Mouse (Mus musculus): ENCODE results near the gene Dlgap4.

The Dlgap4 gene

DNA sequence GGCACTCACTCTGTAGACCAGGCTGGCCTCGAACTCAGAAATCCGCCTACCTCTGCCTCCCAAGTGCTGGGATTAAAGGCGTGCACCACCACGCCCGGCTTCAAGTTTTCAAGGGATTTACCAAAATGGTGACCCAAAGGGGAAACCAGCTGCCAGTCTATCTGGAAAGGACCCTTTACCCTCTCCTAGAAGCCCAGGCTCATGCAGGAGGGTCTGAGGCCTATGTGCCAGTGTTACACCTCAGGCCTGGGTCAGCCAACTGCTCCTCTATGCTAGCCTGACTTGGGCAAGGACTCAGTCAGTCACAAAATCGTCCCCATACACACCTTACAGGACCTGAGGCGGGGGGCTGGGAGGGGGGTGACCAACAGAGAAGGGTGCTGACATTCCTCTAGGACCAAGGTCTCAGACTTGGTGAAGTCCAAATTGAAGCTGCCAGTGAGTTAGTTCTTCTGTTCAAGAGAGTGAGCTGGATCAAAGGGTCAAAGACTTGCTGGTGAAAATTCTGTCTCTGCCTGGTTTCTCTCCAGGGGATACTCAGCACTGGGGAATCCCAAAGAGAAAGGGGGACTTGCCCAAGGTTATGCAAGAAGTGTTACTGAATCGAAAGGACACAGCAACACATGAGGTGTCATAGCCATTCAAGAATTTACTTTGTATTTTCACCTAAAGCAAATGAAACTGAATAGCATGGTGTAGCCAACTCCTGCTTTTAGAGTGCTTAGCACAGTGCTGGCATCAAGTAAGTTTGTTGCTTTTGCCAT is 106.2 kb downstream of the Dlgap4 start:
- DNase-seq: no peak

DNA sequence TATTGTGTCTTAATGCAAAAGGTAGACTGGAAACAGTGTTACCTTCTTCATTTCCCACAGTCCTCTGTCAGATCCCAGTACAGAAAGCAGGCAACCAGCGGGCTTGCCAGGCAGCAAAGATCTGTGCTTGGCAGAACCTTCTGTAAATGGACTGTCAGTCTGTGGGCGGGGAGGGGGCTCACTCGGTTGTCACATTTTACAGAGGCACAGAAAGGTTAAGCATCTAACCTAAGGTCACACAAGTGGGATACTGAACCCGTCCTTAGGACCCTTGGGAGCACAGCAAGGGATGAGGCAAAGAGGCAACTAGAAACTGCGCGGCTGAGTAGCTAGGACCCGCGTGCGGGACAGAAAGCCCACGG is 106.8 kb downstream of the Dlgap4 start:
- DNase-seq: no peak

DNA sequence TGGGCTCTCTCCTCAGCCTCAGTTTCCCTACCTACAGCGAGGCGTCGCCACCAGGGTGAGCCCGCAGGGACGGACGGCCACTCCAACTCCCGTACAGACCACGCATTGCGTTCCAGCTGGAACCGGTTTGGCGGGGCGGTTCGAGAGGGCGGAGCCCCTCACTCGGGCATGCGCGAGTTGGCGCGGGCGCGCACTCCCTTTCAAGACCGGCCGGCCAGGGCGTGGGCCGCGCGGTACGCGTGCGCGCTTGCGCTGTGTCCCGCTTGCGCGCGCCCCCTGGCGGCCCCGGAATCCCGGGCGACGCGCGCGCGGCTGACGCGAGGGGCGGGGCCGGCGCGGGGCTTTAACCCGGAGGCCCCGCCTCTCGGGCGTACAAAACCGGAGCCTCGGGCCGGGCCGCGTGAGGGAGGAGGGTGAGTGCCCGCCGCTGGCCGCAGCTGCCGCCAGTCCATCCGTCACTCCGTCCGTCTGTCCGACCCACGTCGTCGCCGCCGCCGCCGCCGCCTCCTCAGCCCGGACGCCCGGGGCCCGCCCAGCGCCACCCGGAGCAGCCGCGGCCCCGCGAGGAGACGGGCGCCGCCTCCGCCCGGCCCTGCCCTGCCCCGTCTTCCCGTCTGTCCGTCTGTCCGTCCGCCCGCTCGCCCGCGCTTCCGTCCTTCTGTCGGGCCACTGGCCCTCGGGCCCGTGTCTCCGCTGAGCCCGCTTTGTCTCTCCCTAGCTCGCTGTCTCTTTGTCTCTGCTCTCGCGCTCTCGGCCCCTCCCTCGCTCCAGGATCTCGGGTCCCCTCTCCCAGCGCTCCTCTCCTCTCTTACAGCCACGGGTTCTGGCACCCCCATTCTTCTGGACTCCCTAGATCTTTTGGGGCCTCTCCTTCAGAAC is 107.4 kb downstream of the Dlgap4 start:
- DNase-seq: peak; percentile 97

DNA sequence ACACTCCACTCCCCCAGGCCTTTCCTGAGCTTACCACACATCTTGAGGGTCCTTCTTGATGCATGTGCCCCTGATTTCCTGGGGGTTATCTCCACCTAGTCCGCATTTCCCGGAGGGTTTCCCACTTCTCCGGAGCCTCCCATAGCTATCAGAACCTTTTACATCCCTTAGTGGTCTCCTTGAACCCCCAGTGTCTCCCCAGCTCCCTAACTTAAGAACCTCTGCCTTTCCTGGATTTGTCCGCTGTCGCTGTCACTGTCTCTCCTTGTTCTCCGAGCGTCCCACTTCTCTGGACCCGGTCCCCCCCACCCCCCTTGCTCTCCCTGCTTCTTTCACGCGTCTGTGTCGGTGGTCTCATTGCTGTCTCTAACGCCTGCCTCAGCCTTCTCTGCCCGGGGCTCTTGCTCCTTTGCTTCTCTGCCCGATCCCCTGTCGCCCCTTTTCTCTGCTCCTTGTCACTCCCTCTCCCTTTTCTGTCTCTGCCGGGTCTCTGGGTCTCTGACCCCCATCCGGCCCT is 108.1 kb downstream of the Dlgap4 start:
- no peak for DNase-seq

DNA sequence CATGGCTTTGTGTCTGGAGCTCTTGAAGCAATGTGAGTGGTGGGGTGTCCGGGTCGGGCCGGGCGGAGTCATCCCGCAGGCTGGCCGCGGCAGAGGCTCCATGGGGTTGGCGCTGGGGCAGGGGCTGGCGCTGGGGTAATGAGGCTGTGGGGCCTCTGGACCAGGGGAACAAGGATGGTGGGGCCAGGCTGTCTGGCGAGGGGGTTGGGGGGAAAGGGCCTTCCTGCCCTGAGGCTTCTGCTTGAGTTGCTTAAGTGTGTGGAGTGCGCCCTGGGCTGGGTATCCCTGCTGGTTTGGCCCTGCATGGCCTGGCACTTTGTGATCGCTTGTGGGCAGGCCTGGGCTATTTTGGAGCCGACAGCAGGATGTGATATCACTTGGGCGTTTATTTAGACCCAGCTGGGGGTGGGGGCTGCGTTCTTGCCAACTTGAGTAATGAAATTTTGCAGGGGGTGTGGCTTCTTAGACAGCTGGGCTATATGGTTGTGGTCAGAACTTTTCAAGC is 108.6 kb downstream of the Dlgap4 start:
- peak; percentile 69 for DNase-seq

GRCm38 (mm10) chr2:156722752-156723151 is 109.2 kb downstream of the Dlgap4 start:
- no peak for DNase-seq

DNA sequence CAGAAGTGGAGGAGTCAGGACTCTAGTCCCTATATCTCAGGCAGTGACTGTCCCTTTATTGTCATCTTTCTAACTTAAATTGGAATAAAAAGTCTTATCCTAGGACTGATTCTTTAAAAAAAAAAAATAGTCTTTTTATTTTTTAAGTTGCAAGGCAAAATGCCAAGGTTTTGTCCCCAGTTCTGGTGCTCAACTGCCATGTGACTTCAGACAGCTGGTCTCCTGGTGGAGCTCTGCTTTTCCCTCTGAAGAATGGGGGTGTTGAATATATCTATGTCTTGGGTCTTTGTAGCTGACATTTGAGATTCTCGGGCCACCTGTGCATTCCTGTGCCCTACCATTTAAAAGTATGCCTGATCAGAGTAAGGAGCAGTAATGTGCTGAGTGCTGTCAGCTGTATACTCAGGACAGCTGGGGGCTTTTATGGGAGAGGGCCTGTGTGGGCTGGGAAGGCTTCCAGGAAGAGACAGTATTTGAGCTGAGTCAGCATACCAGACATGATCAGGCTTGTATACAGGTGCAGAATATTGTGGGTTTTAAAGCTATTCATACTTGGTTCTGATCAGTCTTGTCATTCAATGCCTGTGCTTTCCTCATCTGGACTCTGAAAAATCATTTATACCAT is 110.5 kb downstream of the Dlgap4 start:
- no peak for DNase-seq

DNA sequence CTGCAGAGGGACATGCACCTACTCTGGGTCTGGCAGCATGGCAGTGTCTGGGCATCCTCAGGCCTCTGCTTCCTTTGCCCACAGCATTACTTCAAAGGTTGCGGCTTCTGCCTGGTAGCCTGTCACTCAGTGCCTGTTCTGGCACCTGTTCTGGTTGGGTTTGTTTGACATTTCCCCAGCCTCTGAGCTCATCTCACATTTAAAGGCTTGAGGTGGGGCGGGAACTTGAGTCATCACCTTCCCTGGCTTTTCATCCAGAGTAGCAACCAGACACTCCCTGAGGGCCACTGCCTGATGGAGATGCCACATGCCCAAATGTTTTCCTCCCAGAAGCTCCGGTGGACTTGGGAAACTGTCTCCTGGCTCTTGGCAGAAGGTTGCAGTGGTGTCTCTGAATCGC is 111.4 kb downstream of the Dlgap4 start:
- DNase-seq: no peak

GRCm38 (mm10) chr2:156726344-156726743 is 112.8 kb downstream of the Dlgap4 start:
- no peak for DNase-seq

GRCm38 (mm10) chr2:156726878-156727277 is 113.4 kb downstream of the Dlgap4 start:
- DNase-seq: no peak

GRCm38 (mm10) chr2:156729537-156730469 is 116.3 kb downstream of the Dlgap4 start:
- no peak for DNase-seq

GRCm38 (mm10) chr2:156730501-156730921 is 117.0 kb downstream of the Dlgap4 start:
- peak; percentile 20 for DNase-seq

DNA sequence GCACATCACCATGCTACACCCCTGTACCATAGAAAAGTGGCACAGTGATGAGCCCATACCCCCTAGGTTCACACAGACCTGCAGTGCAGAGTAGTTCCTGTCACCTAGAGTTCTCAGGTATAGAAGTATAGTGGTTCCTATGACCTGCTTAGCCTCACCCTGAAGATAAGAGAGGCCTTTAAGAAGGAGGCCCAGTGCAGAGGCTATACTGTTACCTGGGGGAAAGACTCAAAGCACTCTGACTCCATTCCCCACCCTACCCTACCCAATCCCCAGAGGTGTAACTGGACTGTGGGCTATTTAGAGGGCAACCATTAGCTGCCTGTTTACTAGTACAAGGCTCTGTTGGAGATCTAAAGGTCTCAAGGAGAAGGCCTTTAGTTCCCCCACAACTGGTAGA is 118.1 kb downstream of the Dlgap4 start:
- no peak for DNase-seq

DNA sequence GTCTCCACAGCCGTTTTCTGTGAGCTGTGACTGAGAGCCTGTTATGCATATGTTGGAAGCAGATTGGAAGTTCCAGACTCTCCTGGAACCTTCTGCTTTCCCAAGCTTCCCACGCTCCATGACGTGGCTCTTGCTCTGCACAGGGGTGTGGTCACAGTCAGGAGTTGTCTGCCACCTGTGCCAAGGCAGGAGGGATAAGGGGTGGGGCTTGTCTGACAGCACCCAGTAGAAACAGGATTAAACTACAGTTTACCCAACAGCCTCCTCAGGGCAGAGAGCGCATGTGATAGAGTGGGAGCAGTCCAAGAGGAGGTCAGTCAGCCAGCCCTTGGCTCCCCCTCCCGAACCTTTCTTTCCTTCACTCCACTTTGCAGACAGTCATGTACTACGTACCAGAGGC is 118.6 kb downstream of the Dlgap4 start:
- peak; percentile 96 for DNase-seq

DNA sequence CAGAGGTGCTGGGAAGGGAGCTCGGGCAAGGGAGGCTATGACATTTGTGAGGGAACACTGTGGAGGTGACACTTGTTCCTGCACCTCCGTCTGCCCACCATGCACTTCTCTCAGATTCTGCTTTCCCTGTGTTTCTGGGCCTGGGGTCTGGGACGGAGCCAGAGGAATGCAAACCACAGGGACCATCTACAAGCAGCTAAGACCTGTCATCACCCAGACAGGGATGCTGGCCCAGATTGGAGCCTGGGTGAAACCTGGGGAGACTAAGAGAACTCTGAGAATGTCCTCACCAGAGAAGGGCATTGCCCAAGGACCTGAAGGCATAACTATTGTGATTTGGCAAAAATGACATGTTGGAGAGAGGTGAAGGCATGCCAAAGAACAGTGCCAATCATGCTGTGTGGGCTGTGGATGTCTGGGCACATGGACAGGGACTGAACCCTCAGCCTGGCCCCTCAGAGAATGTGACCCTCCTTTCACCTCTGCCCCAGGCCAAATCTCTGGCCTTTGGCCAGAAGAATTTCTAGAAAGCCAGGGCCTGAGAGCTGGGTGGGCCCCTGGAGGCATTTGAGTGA is 122.3 kb downstream of the Dlgap4 start:
- no peak for DNase-seq

DNA sequence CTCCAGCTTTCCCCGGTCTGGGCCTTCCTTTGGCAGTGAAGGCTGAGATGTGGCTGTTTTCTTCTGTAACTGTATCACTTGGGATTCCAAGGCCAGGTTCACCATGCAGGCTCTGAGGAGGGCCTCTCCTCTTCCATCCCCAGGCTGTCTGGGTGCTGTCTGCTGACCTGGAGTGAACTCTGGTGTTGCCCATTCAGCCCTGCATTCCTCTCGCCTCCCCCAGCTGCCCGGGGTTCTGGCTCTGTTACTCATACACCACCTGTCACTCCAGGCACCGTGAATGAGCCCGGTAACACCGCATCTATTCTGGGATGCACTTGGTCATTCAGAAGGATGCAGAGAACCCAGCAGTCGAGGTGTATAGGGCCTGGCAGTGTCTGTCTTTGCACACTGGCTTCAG is 123.3 kb downstream of the Dlgap4 start:
- DNase-seq: peak; percentile 54

GRCm38 (mm10) chr2:156737976-156738375 is 124.5 kb downstream of the Dlgap4 start:
- no peak for DNase-seq

DNA sequence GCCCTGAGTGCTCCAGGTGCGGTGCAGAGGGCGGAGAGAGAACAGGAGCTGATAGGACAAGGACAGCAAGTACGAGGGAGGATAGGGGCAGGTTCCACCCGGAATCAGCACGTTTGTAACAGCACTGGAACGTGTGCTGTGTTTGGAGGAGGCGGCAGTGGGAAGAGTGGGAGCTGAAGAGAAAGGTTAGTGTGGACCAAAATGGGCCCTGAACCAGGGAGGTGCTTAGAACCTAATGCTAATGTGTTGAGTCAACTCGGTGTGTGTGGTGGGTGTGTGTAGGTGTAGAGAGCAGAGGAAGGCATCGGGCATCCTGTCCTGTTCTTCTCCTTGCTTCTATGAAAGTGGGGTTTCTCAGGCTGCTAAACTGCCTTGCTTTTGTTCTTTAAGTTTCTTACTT is 127.8 kb downstream of the Dlgap4 start:
- DNase-seq: no peak

GRCm38 (mm10) chr2:156741998-156742397 is 128.5 kb downstream of the Dlgap4 start:
- no peak for DNase-seq

DNA sequence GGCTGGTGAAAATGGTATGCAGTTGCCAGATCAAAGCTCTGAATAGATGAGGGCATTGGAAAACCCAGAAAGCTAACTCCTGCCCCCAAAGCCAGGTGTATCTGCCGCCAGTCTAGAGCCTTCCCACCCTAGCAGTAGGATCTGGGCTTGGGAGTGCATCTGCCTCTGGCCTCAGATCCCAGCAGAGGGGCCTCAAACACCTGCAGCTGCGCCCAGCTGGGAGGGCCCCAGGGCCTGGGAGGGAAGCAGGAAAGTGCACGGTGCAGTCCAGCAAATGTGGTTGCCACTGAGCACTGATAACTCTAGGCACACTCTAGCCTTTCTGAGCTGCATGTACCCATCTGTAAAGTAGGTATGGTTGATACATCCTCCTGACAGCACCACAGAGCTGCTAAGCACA is 129.7 kb downstream of the Dlgap4 start:
- no peak for DNase-seq

DNA sequence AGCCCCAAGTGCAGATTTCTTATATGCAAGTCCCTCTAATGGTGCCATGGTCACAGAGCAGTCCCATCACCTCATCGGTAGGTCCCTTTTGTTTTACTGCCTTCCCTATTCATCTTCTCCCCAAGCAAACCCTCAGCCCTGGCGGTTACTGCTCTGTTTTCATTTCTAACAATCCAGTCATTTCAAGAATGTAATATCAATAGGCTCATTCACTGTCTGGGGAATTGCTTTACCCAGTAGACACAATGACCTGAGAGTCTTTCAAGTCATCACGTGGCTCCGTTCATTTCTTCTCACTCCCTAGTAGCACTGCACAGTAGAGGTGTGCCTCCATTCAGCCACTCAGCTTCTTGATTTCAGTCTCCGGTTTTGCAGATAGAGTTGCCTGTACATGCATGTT is 130.9 kb downstream of the Dlgap4 start:
- DNase-seq: no peak

- DNase-seq: no peak
These were observed 133.8 kb downstream of the Dlgap4 start for GRCm38 (mm10) chr2:156747315-156747714.
